Mouse (Mus musculus): Measurements from ENCODE around the gene Sarnp.

GRCm38 (mm10) chr10:128913696-128914095, 96.6 kb downstream of the Sarnp start:
- TF ChIP-seq CTCF (IDR thresholded peaks at IDR 0.05; ENCODE audit: low read depth) (no peak), EP300 (IDR thresholded peaks at IDR 0.05; ENCODE audit: low read depth) (no peak)
